Mouse (Mus musculus) layer of hippocampus, postnatal 10 days (tissue): ENCODE measurements at regions not wholly inside any gene's neighbourhood (a gene's known extent, or its start where the extent isn't known, plus 50 kb on each side); places are given as distances from the start of the nearest gene placed in this dataset.
A peak's percentile ranks its signal among the peaks of the same experiment; 100 is the strongest.

Experiments
- DNase-seq, 2 experiments: peaks; one replicate each; pipeline ENCODE4 v3.0.0; 2021; ENCODE audit warnings: low spot score in 2 of 2

DNA sequence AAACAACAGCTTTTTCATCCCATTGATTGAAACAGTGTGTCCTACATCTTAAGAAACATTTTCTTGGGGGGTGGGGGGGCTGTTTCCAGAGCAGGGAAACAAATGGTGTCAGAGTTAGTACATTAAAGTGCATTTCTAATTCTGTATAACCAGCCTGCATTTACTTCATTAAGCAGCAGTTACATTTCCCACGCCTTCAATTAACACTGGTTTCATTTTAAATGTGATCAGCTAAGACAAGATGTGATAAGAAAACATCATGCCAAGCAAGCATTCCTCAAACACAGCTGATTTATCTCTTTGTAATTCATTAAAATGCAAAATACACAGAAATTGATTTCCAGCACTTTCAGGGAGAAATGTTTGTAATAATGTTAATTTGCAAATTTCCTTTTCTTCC lies 122.0 kb downstream of the Olfr1505 start:
- DNase-seq, result no peak

GRCm38 (mm10) chr19:14035785-14036184 lies 122.5 kb downstream of the Olfr1505 start:
- DNase-seq, result no peak

DNA sequence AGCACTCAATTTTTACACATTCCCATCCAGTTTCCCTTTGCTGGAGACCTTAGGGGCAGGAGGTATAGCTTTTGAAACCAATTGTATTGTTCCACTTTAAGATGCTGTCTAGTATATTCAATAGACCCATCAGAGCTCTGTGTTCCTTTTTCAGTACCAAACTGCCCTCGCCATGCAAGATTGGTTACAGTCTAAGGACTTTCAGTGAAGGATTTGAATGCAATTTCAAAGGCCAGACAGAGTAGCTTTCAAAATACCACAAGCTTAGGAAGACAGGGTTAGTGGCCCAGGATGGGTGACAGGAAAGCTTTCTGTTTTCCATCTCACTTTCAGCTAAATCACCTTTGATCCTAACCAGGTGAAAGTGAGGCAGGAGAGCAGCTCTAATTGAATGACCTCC lies 123.4 kb downstream of the Olfr1505 start:
- DNase-seq, result no peak

GRCm38 (mm10) chr19:14042753-14043152 lies 129.4 kb downstream of the Olfr1505 start:
- DNase-seq, result no peak

GRCm38 (mm10) chr19:14045456-14045855 lies 132.1 kb downstream of the Olfr1505 start:
- no peak for DNase-seq

DNA sequence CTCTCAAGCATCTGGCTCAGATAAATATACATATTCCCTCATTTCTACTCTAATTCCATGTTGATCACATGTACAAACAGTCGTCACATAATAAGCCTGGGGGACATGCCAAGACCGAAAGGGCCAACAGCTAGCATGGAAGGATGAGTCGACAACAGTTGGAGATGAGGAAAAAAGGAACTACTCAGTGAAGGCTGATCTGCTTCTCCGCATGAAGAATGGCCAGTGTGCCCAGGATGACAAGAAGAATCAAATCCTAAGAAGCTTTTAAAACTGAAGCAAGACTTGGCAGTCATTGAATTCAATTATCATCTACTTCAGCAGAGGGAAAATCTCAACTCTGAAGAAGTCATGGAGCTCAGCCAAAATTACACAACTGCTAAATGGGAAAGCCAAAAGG lies 138.7 kb downstream of the Olfr1505 start:
- no peak for DNase-seq

- peak in 1 of 2 experiments; percentile 16 for DNase-seq
Observed at GRCm38 (mm10) chr19:14080538-14080937, 167.2 kb downstream of the Olfr1505 start.

DNA sequence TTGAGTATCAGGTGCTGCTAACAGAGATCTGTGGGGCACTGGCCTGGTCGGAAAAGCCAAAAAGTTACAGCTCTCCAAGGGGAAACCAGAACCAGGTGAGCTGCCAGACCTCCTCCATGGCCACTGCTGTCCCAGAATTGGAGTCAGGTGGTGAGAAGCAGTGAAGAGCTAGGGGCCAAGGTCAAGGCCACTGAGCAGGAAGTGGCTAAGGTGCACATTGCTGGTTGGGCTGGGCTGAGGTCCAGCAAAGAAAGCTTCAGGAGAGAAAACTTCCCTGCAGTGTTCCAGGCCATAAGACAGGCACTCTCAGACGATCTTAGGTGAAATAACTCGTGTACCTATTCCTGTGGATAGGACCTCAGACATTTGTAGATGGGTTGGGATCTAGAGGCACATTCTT lies 171.4 kb downstream of the Olfr1505 start:
- DNase-seq, result no peak

- no peak for DNase-seq
Observed at GRCm38 (mm10) chr19:14090106-14090505, 176.8 kb downstream of the Olfr1505 start.

GRCm38 (mm10) chr19:14094191-14094590 lies 180.9 kb downstream of the Olfr1505 start:
- DNase-seq, result no peak

DNA sequence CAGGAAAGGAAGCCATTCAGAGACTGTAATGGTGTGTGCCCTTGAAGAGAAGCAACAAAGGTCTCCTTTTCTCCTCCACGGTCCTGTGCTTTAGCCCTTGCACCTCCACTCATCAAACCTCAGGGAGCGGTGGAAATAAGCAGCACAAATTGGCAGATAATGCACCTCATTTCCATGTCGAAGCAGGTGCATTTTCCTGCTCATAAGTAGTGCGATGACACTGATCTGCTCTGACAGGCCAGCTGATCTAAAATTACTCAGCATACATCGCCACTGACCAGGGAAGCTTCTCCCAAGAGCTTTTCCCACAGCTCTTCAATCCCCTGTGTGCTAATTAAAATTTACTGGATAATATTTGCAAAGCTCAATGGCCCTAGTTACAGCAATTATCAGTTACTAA lies 182.9 kb downstream of the Olfr1505 start:
- DNase-seq, result no peak

DNA sequence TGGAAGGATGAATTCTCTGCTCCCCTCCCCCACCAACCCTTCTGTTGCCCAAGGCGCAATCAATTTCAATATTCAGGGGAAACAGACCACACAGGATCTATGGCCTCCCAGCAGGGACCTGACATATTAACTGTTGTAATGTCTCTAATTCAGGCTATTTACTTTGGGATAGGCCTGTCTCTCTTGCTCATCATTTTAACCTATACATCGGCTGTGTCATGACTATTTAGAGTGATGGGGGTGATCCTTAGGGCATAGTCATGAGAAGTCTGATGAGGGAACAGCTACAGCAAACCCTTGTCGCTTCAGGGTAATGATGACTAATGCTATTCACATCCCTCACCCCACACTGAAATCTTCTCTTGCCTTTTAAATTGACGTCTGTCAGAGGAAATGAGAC lies 195.8 kb downstream of the Olfr1505 start:
- DNase-seq, result no peak

DNA sequence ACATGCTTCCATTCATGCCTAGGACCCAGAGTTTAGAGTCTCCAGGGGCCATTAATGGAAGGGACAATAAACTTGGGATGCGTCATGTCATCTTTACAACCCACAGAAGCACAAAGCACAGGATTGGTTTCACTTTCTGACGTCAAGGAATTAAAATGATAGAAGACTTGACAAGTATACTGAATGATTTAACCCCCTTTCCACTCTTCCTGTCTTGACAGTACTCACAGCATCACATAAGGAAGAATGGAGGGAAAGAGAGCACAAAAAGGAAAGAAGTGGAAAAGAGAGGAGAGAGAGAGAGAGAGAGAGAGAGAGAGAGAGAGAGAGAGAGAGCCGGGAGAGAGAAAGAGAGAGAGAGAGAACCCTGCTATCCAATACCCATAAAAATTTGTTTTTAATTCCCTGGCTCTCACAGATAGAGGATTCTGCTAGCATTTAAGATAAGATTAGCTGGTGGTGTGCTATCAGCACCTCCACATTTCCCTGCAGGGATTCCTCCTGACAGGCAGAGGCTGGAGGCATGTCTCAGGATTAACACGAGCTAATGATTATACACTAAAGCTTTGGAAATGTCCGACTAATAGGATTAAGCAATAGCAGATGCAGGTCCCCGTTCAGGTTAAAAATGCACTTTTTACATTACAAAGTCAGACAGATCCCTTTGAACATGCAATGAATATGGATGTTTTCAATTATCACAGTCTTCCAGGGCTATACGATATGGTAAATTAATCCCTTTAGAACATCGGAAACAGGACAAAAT lies 210.2 kb downstream of the Olfr1505 start:
- DNase-seq, result no peak

- no peak for DNase-seq
Observed at GRCm38 (mm10) chr19:14124250-14124827, 211.0 kb downstream of the Olfr1505 start.

GRCm38 (mm10) chr19:14124986-14125385 lies 211.7 kb downstream of the Olfr1505 start:
- no peak for DNase-seq

GRCm38 (mm10) chr19:14128397-14129209 lies 215.3 kb downstream of the Olfr1505 start:
- no peak for DNase-seq

DNA sequence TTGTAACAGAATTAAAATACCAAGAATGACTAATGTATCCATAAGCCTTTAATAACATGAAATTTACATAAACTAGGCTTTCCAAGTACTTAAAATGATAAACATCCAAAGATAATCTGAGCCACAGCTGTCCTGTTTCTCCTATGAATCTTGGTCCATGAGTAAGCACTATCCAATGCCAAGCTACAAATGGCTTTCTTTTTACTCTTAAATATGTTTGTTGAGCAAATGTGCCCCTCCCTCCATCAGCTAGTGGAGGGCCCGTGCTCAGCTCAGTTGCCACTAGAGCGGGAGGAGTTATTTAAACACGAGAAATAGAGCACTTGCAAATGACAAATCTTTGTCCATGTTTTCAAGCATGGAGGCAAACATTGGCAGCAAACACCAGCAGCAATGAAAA lies 247.9 kb downstream of the Olfr1505 start:
- DNase-seq, result no peak

DNA sequence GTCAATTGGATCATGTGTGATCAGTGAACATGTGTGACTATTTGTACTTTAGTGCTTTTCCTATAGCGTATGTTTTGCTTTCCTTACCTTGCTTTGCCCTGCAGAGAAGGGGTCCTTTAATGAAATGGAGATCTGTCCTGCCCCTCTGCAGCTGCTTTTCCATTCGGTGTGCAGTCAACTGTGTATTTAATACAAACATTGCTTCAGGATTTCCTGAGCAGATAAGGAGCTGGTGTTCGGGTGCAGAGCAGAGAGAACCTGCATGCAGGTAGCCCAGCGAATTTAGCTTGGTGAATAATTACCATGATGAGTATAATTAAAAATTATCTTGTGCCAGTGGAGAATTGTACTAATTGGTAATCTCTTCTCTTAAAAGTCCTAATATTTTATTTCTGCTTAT lies 249.4 kb downstream of the Olfr1505 start:
- no peak for DNase-seq

GRCm38 (mm10) chr19:14165775-14166174 lies 252.4 kb downstream of the Olfr1505 start:
- no peak for DNase-seq

DNA sequence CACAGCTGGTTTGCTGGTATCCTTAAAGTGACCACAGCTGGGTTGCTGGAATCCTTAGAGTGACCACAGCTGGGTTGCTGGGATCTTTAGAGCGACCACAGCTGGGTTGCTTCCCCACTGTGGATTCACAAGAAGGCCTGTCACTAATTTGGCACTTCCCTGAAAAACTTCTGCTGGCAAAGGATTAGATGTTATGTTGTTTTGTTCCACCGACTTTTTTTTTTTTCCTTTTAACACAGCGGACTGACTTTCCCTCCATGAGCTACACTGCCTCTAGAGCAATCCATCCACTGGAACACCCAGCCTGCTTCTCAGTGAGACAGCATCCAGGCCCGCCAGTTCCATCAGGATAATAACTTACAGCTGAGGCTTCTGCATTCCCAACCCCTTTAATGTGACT lies 266.9 kb downstream of the Olfr1505 start:
- DNase-seq, result no peak

- DNase-seq, result no peak
Observed at GRCm38 (mm10) chr19:14180956-14181355, 267.6 kb downstream of the Olfr1505 start.
